Mouse (Mus musculus) intestine, embryonic 14.5 days (tissue): ENCODE data around the gene Fuk. TPM values are rescaled to one million over a fixed set of nuclear protein-coding genes. Genes with fewer than 3 reads are reported as not detected.
"Not testable (repeated sequence)": the region's sequence is repeated elsewhere in the genome, so short reads cannot be mapped to it uniquely, and the experiment has no call there.

Experiments used
- ATAC-seq: fragments of 200-750 bp; cut with Nextera tagmentation; replicated peaks from 2 replicates; pipeline ENCODE4 v1.8.0; 2017; ENCODE audit warnings: low read depth, moderate number of reproducible peaks, moderate TSS enrichment, moderate library complexity; ENCODE audit not compliant: low FRiP score, low TSS enrichment
- DNase-seq: peaks from one replicate; pipeline ENCODE4 v3.0.0-alpha.2; 2018; ENCODE audit warnings: low spot score
- H3K27ac ChIP-seq: fragments of 300-500 bp; sonication (generic); 2 replicates; pipeline ENCODE4 v1.5.1; 2014; ENCODE audit warnings: low read depth, mild to moderate bottlenecking, control low read depth
- H3K27me3 ChIP-seq: fragments of 300-500 bp; sonication (generic); replicated peaks from 2 replicates; pipeline ENCODE4 v1.6.1; 2014; ENCODE audit warnings: low read length, control low read depth; ENCODE audit not compliant: control insufficient read depth, insufficient read depth
- H3K36me3 ChIP-seq: fragments of 300-500 bp; sonication (generic); 2 replicates; pipeline ENCODE4 v1.6.1; 2014; ENCODE audit warnings: low read length, control low read depth; ENCODE audit not compliant: control insufficient read depth, insufficient read depth
- H3K4me1 ChIP-seq: fragments of 300-500 bp; sonication (generic); replicated peaks from 2 replicates; pipeline ENCODE4 v1.6.1; 2014; ENCODE audit warnings: low read length, control low read depth, mixed read lengths; ENCODE audit not compliant: control insufficient read depth, insufficient read depth
- H3K4me2 ChIP-seq: fragments of 300-500 bp; sonication (generic); 2 replicates; pipeline ENCODE4 v1.6.1; 2014; ENCODE audit warnings: low read length
- H3K4me3 ChIP-seq: fragments of 300-500 bp; sonication (generic); 2 replicates; pipeline ENCODE4 v1.5.1; 2014; ENCODE audit warnings: low read depth, low read length, control low read depth, mixed read lengths
- H3K9ac ChIP-seq: fragments of 300-500 bp; sonication (generic); 2 replicates; pipeline ENCODE4 v1.6.1; 2014; ENCODE audit warnings: mild to moderate bottlenecking, low read length
- H3K9me3 ChIP-seq: fragments of 300-500 bp; sonication (generic); 2 replicates; pipeline ENCODE4 v1.6.1; 2016; ENCODE audit warnings: low read length, control low read depth; ENCODE audit not compliant: control insufficient read depth
- WGBS: fragments of 180-500 bp; shearing (Covaris S2); extraction: QIAGEN DNeasy Blood & Tissue Kit; methylation state at CpG from one replicate; pipeline ENCODE4 v1.1.7; 2014; 5-methylcytosine and 5-hydroxymethylcytosine counted together
- polyA plus RNA-seq: library from polyadenylated mRNA; unstranded; fragments of >200 nt; fragmentation: Nextera tagmentation; extraction: Ambion mirVana; gene quantifications from 2 replicates; pipeline ENCODE4 v1.2.1, GENCODE M21; 2014

Gene Fuk
- polyA plus RNA-seq, 1 experiment from 2014 or later = 9.6 TPM

DNA sequence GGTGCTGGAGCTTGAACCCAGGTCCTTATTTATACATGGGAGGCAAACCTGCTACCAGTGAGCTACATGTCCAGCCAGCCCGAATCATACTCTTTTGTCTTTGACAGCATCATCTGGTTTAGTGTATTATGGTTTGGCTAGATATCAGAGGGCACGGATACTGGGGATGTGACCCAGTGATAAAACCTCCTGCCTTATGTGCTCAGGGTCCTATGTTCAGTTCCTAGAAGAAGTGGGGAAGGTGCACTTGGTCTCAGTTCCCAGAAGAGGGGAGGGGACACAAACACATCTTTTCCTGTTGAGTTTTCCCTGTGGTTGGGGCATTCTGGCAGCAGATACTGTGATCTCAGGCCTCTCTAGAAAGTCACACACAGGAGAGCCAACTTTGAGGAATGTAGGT, 31.0 kb upstream of the Fuk start:
- Histone ChIP-seq H3K36me3 (no peaks in the 10 kb centered on the region), H3K4me2 (no peak overlapping the region), H3K27ac (no peak overlapping the region), H3K9me3 (no peaks in the 10 kb centered on the region), H3K4me1 (no peaks in the 10 kb centered on the region), H3K4me3 (no peak overlapping the region), H3K27me3 (no peaks in the 10 kb centered on the region), H3K9ac (no peak overlapping the region)
- ATAC-seq = no peak
- DNase-seq = no peak
- WGBS = 88% methylated on average over 2 of the region's 2 CpGs

DNA sequence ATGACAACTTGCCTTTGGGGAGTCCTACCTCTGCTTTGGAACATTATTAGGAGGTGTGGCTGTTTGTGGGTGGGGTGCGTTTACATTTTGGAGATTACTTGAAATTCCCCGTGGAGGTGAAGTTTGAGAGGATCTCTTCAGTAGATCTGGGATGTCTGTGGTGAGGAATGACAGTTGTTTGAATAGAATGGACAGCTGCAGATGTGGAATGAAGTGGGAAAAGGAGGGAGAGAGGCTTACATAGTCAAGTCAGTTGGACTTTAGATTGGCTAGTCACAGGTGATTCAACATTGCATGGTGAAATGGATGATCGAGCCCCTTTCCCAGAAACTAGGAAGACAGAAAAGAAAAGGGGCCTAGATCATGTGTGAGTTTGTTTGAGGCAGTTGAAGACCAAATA, 30.2 kb upstream of the Fuk start:
- 69% methylated on average over 3 of the region's 3 CpGs for WGBS
- Histone ChIP-seq H3K27ac (no peak overlapping the region), H3K4me3 (no peak overlapping the region), H3K36me3 (no peaks in the 10 kb centered on the region), H3K4me2 (no peak overlapping the region), H3K4me1 (no peaks in the 10 kb centered on the region), H3K9ac (no peak overlapping the region), H3K9me3 (no peaks in the 10 kb centered on the region), H3K27me3 (no peaks in the 10 kb centered on the region)
- no peak for DNase-seq
- no peak for ATAC-seq

DNA sequence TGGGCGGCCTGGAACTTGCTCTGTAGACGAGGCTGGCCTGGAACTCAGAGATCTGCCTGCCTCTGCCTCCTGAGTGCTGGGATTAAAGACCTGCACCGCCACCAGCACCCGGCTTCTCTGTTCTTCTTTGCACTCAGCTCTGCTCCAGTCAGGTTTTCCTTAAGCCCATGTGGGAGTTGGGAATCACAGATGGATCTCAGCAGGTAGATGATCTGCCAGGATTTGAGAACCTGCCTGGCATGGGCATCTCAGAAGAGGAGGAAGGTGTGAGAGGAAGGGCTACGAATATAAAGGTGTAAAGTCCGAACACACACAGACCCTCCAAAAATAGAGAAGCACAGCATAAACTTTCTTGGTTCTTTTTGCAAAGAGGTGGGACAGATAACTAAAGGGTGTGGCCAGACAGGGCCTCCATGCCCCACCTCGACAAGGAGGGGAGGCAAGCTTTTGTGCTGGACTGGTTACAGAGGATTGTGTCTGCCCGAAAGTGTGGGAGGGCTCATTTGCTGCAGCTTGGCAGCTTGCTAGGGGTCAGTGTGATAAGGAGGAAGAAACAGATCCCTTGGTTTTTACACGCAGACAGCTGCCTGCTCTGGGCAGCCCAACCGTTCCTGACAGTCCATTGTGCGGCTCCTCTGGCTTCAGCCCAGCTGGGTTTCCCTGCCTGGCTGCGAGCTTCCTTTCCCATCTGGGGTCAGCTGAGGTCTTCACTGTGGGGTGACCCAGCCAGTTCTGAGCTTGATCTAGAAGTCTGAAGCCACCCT, 29.1 kb upstream of the Fuk start:
- H3K27me3 ChIP-seq = no peaks in the 10 kb centered on the region
- no peaks in the 10 kb centered on the region for H3K9me3 ChIP-seq
- no peak overlapping the region for H3K4me2 ChIP-seq
- no peak overlapping the region for H3K27ac ChIP-seq
- H3K36me3 ChIP-seq = no peaks in the 10 kb centered on the region
- DNase-seq = no peak
- H3K9ac ChIP-seq = no peak overlapping the region
- WGBS = 57% methylated on average over 12 of the region's 12 CpGs
- H3K4me3 ChIP-seq = no peak overlapping the region
- 0 out of 2 replicates have a peak, but pooled peaks cover 5% of the 10 kb centered on the region for H3K4me1 ChIP-seq
- ATAC-seq = 0 out of 2 replicates have a peak, but pooled peaks have one; percentile 53

DNA sequence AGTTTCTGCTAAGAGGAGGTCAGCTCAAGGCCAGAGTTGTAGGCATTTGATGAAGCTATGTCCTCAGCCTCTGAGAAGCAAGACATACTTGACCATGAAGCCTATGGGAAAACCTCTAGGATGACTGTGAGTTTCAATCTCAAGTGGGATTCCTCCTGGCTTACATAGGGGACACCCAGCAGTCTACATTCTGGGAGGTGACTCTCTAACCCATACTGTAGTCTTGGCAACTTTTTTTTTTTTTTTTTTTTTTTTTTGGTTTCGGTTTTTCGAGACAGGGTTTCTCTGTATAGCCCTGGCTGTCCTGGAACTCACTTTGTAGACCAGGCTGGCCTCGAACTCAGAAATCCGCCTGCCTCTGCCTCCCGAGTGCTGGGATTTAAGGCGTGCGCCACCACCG, 27.4 kb upstream of the Fuk start:
- DNase-seq, H3K4me1 ChIP-seq, H3K27me3 ChIP-seq, H3K4me2 ChIP-seq, H3K27ac ChIP-seq, ATAC-seq, H3K36me3 ChIP-seq, H3K4me3 ChIP-seq, H3K9ac ChIP-seq, H3K9me3 ChIP-seq: not testable (repeated sequence)
- 100% methylated on average over 6 of the region's 8 CpGs for WGBS

DNA sequence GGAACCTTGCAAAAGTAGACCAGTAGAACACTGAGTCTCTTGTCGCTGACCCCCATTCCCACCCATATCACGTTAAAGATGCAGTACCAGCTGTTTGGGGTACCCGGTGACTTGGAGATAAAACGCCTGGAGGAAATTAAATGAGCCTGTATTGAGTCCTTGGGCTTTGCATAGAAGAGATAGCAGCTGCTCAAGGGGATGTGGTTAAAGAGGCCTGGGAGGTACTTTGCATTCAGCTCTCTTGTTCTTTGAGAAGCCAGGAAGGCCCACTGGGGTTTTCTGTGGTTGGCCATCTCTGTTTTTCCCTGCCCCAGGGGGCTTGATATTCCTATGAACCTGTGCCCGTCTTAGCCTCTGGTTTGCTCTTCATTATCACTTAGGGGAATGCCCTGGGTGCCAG, 26.8 kb upstream of the Fuk start:
- Histone ChIP-seq H3K36me3 (no peaks in the 10 kb centered on the region), H3K27ac (no peak overlapping the region), H3K27me3 (no peaks in the 10 kb centered on the region), H3K9me3 (no peaks in the 10 kb centered on the region), H3K4me3 (no peak overlapping the region), H3K9ac (no peak overlapping the region), H3K4me1 (0 out of 2 replicates have a peak, but pooled peaks cover 9% of the 10 kb centered on the region), H3K4me2 (no peak overlapping the region)
- no peak for ATAC-seq
- no peak for DNase-seq
- WGBS = 67% methylated on average over 5 of the region's 5 CpGs

DNA sequence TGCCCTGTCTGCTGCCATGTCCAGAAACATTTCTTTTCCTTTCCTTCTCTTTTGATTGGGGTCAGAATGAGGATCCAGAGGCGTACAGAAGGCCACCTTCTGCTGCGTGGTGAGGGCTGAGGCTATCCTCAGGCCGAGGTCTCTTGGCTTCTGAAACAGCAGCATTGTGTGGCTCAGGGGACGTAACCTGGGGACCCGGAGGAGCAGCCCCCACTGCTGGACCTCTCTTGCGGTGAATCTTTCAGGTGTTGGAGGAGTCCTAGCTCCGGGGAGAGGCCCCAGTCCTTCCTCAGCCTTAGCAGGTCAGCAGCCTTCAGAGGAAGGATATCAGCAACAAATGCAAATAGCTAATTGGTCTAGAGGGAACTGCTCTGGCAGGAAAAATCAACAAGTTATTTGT, 26.1 kb upstream of the Fuk start:
- no peaks in the 10 kb centered on the region for H3K9me3 ChIP-seq
- no peak overlapping the region for H3K27ac ChIP-seq
- H3K4me1 ChIP-seq = 0 out of 2 replicates have a peak, but pooled peaks cover 9% of the 10 kb centered on the region
- no peaks in the 10 kb centered on the region for H3K27me3 ChIP-seq
- ATAC-seq (no peak), DNase-seq (no peak)
- H3K36me3 ChIP-seq = no peaks in the 10 kb centered on the region
- H3K4me3 ChIP-seq = no peak overlapping the region
- H3K4me2 ChIP-seq = no peak overlapping the region
- 78% methylated on average over 7 of the region's 7 CpGs for WGBS
- no peak overlapping the region for H3K9ac ChIP-seq

DNA sequence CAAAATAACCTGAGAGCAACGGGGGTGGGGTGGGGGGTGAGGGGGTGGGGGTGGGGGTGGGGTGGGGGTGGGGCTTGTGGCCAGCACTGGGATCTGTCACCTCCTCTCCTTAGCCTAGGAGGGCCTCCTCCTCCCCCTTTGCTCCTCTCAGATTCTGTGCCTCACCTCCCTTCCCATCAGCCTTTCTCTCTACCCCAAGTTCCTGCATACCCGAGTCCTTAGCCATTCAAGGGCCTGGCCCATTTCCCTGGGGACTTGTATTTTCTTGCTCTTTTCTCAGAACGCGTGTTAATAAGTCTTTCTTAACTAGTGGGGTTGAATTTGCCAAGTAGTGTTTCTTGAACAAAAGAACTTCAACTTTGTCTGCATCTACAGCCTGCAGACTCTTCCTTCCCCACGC, 24.4 kb upstream of the Fuk start:
- 36% methylated on average over 5 of the region's 5 CpGs for WGBS
- DNase-seq = no peak
- H3K9ac ChIP-seq = no peak overlapping the region
- no peak overlapping the region for H3K4me3 ChIP-seq
- H3K27me3 ChIP-seq = no peaks in the 10 kb centered on the region
- no peak overlapping the region for H3K27ac ChIP-seq
- H3K36me3 ChIP-seq = no peaks in the 10 kb centered on the region
- no peaks in the 10 kb centered on the region for H3K9me3 ChIP-seq
- H3K4me2 ChIP-seq = no peak overlapping the region
- H3K4me1 ChIP-seq = peaks cover 13% of the 10 kb centered on the region; the same call in 1 of the 2 replicates
- no peak for ATAC-seq

DNA sequence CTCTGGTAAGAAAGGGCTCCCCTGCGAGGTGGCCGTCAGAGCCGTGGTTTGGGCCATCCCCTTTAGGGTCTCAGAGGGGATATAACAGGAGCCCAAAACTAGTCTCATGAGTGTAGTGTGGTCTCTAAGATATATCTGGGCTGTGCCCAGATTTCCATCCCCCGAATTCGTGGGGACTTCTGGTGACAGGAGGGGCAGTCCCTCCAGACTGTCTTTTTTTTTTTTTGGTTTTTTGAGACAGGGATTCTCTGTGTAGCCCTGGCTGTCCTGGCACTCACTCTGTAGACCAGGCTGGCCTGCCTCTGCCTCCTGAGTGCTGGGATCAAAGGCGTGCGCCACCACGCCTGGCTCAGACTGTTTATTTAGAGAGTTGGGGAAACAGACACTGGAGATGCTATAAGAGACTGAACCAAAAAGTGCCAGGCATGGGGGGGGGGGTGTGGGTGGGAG, 23.4 kb upstream of the Fuk start:
- H3K9ac ChIP-seq = no peak overlapping the region
- no peaks in the 10 kb centered on the region for H3K27me3 ChIP-seq
- 78% methylated on average over 8 of the region's 8 CpGs for WGBS
- no peak overlapping the region for H3K4me2 ChIP-seq
- no peak overlapping the region for H3K4me3 ChIP-seq
- peaks cover 18% of the 10 kb centered on the region; the same call in 1 of the 2 replicates for H3K4me1 ChIP-seq
- no peaks in the 10 kb centered on the region for H3K36me3 ChIP-seq
- ATAC-seq (no peak), DNase-seq (no peak)
- H3K27ac ChIP-seq = no peak overlapping the region
- H3K9me3 ChIP-seq = no peaks in the 10 kb centered on the region
